Mouse (Mus musculus): ENCODE measurements around the gene Donson.

- TF ChIP-seq CTCF (conservative IDR thresholded peaks at IDR 0.05 in 1 of 2, IDR thresholded peaks at IDR 0.05 in 1 of 2; ENCODE audit: low read depth in 2 of 2, low read length in 2 of 2) (no peak), POLR2A (IDR thresholded peaks at IDR 0.05; ENCODE audit: low read depth, low read length) (no peak), MAX (IDR thresholded peaks at IDR 0.05; ENCODE audit: low read length) (no peak), NELFE (IDR thresholded peaks at IDR 0.05; ENCODE audit: low read depth, low read length) (no peak), EP300 (IDR thresholded peaks at IDR 0.05; ENCODE audit: low read length) (no peak), POLR2AphosphoS2 (IDR thresholded peaks at IDR 0.05; ENCODE audit: low read depth, low read length) (no peak), USF2 (conservative IDR thresholded peaks at IDR 0.05; ENCODE audit: low read depth, low read length) (no peak), ZMIZ1 (IDR thresholded peaks at IDR 0.05; ENCODE audit: low read depth, low read length) (no peak), USF1 (IDR thresholded peaks at IDR 0.05; ENCODE audit: low read depth, low read length) (no peak)
Observed at GRCm38 (mm10) chr16:91630584-91630983, 58.0 kb downstream of the Donson start.

Data from CH12.LX (cell line).